Mouse (Mus musculus): ENCODE data around the gene Palm2.

Palm2 gene

DNA sequence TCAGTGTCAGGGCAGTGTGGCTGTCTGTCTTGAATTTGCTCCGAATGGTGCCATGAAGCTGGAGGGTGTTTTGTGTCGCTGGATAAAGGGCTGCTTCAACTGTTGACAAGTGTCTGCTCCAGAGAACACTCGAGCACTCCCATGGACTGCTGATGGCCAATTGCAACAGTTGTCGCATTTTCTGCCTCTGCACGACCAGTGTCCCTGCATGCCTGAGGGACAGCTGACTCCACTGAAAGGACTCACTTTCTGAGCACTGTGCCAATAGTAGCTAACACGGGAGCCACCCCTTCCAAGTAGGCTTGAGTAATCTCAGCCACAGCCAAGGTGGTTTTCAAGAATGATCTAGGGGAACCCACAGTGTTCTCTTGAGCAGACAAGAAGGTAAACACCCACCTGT is 135.7 kb downstream of the Palm2 start:
- DNase-seq, result no peak

DNA sequence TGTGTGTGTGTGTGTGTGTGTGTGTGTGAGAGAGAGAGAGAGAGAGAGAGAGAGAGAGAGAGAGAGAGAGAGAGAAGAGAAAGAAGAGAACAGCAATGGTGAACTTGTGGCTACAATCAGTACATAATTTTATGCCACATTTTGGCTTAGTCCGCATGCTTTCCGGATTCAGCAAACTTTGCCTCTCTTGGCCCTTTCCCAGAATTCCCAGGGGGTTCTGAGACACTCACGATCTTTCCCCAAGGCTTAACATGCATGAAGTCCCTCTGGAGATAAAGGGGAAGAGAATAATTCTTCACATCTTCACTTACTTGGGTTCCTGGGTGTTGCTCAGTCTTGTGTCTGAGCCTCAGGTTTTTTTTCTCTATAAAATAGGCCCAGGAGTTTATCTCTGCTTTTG is 136.2 kb downstream of the Palm2 start:
- no peak for DNase-seq

DNA sequence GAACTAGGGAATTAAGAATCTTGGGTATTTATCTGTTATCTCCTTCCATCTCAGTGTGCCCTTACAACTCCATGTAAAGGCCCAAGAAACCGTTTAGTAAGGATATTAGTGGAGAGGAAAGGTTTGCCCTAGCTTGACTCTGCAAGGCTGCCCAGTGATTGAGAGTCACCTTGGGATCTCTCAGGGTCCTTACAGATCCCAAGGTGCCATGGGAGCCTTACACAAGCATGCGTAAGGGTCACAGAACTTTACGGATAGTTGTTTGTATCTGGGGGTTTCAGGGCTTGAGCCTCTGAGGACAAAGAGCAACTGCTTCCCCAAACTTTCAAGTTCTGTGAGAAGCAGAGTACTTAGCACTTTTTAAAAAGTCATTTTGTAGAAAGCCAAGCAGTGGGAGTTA is 140.1 kb downstream of the Palm2 start:
- no peak for DNase-seq

DNA sequence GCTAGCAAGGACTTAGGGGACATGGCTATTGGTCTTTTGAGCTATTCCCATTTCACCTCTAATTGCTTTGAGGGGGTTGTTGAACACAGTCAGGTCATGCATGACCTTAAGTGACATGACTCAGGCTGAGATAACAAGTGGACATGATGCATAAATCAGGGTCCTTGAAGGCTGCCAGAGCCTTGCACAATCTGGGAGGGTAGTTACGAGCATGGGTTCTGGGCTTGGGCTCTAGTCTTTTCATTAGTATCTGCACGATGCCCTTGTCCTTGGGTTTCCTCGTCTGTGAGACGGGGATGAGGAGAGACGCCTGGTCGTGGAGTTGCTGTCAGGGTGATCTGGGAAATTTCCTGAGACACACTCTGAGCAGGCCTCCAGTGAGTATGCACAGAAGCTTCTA is 140.6 kb downstream of the Palm2 start:
- DNase-seq, result no peak

DNA sequence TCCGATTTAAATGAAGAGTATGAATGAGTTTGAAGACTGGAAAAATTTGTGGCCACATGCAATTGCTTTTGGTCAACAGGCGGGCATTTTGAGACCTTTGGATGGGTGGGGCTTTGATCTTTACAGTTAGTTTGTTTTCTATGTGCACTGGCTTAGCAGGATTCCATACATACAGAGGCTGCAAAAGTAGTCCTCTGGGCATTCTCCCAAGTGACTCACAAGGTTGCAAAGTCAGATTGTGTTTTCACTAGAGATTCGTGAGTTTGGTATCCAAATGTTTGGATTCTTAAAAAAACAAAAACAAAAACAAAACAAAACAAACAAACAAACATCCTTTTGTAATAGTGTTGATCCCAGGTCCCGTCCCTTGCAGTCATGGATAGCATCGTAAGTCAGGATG is 141.6 kb downstream of the Palm2 start:
- no peak for DNase-seq

DNA sequence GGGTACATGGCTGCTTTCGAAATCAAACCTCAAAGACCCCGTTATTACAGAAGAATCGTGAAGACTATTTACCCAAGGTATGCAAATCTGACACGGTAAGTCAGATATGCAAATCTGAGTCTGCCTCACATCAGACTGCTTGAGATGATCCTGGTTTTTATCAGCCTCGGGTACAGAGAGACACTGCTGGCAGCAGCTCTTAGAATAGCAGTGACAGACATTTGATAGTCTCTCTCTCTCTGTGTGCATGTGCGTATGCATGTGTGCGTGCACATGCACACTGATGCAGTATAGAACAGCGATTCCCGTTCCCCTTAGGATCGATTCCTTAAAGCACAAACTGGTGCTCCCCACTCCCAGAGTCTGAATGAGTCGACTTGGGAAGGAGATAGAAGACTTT is 142.0 kb downstream of the Palm2 start:
- no peak for DNase-seq

DNA sequence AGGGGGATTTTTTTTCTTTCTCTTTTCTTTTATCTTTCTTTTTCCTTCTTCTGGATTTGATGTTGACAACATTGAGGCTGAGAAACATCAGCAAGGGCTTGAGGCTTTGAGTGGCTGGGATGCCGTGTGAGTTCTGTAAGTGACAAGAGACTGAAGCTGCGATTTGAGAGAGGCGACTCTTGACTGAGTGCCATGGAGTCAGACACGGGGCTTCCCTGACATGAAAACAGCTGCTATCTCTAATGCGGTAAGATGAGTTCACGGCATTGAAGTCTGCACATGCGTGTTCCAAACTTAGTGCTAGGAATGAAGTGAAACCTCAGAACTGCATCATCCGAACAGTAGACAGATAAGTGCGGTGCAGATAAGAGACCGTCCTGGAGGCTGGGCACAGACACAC is 145.6 kb downstream of the Palm2 start:
- no peak for DNase-seq

DNA sequence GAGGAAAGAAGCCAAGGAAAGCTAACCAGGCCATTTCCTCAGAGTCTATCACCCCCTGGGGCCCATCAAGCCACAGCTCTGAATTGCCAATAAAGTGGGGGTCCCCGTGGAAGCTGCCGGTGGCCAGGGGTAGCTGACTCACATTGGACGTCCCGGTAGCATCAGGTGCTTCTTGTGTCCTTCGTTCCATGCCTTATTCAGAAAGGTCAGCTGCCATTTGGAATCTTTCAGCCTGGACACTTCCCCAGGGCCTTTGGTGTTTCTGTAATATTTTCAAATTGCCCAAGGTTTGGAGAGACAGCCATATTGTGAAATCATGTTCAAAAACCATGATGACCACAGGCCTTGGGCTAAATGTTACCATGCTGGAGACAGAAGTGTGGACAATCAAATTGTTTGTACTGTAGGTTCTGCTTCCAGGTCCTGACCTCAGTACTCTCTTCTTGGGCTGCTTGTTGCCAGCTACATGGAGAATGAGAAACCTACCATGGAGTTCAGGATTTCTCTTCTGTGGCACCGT is 151.3 kb downstream of the Palm2 start:
- no peak for DNase-seq

DNA sequence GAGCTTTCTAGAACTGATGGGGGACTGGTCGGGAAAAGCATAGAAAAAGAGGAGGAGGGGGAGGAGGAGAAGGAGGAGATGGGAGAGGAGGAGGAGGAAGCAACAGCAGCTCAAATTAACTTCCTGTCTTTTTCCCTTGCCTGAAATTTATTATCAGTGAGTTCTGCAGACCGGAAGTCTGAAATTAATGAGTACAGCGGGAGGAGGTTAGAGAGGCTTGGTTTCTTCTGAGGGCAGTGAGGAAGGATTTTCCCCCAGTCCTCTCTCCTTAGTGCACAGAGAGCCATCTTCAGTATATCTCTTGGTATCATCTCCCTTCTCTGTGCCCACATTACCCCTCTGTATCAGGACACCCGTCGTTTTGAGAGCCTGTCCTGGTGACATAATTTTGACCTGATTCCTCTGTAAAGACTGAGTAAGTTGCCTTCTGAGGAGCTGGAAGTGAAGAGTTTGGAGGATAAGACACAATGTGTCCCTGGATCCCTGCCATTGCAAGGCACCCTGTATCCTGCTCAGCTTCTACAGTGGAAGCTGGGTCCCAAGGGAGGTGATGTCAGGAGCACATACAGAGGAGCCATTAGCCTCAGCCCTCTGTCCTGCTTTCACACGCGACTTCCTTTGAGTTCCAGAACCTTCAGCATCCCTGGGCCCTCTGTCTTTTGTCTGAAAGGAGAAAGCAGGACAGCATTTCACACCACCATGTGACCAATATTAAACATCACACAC is 153.0 kb downstream of the Palm2 start:
- no peak for DNase-seq

DNA sequence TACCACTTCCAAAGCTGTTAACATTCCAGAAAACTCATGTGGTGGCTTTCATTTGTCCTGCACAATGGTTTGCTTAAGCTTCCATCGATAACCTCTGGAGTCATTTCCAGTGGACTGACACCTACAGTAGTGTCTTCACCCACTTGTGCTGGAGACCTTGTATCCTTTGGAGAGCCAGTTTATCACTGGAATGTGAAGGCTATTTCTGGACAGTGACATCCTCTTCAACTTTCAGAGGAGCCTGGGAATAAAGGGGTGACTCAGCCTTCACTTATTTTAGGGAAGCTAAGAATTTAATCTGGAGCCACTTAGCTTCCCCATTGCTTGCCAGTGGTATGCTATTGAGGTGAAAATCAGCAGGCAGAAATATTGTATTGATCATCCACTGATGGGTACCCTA is 154.3 kb downstream of the Palm2 start:
- DNase-seq, result no peak

DNA sequence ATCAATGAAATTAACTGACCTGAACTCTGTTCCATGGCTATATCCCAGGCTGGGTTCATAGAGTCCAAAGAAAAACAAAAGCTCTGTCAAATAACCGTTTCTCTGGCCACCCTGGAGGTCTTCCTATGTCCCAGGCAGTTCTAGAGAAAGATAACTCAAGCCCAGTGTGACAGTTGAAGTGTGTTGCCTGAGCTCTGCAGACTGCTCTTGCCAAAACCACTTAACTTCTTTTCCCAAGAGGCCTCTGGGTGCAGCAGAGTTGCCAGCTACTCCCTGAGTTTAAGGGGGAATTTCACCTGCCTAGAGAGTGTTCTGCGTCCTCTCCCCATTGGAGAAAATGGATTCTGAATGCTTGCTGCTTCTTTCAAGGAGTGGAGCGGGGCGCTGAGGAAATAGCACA is 158.7 kb downstream of the Palm2 start:
- DNase-seq, result no peak

DNA sequence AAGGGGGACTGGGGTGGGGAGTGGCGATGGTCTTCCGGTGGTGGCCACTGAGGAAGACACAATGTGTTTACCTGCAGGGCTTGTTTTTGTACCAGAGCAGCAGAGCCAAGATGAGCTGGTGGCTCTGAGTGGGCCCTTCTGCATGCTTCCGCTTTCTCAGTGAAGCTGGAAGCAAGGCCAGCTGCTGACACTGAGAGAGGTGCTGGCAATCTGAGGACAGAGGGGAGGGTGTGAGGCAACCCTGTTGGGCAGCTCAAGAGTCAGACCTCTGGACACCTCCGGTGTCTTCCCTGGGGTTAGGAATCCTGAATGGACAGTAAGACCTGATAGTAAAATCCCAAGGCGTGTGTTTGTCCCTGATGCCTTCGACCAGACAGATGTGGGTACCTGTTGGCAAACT is 165.9 kb downstream of the Palm2 start:
- no peak for DNase-seq

DNA sequence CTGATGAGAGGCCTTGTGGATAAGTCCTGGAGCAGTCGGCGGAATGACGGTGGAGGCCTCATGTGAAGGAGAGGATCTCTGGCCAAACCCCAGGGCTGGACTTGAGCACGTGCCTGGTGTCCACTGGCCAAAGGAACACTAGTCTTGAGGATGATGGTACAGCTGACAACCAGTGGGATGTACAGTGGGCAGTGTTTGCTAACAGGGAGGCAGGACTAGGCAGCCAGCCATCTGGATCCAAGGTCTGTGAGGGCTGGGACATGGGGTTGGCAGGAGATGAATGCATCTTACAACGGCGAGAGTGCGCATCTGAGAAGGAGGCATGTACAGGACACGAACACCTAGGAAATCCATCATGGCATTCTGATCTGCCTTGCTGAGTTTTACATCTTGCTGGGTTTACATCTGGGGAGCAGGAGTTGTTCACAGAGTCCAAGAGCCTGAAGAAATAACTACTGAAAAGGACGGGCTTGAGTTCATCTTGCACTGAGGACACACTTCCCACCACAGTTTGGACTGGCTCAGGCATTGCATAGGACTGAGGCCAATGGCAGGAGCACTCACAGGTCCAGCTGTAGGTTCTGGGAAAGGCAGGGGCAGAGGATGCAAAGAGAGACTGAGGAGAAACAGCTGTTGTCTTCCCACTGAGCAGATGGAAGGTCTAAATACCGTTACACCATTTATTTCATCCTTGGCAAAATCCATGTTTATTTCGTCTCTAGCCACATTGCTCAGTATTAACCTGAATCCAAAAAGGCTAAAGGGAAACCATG is 166.8 kb downstream of the Palm2 start:
- DNase-seq, result peak; percentile 47

DNA sequence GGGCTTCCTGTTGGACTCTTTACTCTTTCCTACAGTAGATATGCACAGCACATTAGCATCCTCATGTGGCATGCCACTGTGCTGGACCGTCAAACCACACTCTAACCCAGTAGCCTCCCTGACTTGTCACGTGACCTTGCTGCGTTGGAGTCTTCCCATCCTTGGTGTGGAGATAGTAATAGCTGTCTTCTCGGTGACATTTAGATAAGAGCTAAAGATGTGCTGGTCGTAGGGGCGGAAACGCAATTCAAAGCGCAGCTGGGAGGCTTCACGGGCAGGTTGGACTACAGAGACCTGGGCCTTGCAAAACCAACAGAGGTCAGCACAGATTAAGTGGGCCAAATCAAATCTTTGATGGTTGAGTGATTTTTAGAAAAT is 167.4 kb downstream of the Palm2 start:
- DNase-seq, result peak; percentile 51

DNA sequence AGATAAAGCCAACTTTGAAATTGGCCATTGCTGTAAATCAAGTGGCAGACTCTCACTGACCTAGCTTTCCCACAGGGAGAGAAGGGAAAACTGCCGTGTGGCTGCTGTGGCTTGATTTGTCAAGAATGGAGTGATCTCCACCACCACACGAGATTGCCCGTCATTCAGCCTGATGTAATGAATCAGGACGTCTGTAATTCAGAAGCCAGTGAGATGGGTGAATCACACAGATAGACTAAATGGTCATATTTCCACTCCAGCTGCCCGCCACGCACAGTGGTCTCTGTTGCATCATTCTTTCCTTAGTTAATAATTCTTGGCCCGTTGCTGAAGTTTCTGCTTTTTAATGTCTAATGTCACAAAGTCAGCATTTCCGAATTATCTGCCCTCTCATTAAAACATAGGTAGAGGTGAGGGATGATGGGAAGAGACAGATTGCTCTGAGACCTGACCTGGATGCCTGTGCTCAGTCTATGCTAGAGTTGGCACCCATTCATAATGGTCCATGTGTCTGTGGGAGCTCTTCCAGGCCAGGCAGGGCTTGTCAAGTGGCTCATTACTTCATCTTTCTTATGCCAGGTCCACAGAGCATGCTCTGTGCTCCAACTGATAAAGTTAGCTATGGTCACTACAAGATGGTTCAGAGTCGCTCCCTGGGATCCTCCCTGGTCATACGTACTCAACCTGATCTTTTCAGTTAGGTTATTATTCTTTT is 168.0 kb downstream of the Palm2 start:
- DNase-seq, result no peak

DNA sequence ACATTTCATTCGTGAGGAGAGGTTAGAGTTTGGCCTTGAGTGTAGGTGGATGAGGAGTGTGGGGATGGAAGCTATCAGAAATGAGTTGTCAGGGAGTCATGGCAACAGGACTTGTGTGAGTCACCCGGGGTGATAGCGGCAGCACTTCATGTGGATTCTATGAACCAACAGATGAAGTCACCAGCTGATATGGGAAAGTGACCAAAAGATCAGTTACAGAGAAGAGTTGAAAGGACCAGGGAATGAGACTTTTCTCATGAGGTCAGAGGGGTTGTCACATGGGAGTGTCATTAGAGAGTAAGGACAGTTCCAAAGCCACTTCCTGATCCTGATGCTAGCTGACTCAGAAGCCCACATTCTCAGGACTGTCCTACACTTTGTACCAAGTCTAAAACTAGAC is 172.2 kb downstream of the Palm2 start:
- DNase-seq, result no peak

DNA sequence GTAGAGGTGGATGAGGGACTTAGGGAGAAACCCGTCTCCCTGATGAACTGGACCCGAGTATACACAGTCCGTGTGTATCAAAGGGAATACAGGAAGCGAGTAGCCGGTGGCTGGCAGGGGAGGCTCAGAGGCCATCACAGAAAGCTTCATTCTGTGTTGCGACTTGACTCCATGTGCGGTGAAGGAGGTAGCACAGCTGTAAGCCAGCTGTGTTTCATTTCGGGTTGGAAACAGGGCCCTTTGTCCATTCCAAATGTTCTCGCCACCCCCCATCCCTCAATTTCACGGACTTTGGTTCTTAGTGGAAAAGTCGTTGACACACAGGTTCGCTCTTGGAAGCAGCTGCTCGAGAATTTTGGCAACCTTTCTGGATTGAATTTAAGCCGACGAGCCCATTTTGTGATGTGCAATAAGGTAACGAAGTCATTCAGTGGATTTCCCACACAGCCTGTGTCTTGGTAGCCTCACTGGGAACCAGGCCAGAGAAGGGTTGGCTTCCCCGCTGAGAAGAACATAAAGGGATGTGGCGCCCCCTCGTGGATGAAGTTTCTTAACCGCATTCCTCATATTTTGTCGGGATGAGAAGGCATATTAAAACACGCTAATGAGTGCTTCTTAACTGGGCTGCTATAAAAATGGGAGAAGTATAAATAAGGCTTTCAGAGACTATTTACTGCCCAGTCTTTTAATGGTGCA is 173.3 kb downstream of the Palm2 start:
- DNase-seq, result peak; percentile 95

DNA sequence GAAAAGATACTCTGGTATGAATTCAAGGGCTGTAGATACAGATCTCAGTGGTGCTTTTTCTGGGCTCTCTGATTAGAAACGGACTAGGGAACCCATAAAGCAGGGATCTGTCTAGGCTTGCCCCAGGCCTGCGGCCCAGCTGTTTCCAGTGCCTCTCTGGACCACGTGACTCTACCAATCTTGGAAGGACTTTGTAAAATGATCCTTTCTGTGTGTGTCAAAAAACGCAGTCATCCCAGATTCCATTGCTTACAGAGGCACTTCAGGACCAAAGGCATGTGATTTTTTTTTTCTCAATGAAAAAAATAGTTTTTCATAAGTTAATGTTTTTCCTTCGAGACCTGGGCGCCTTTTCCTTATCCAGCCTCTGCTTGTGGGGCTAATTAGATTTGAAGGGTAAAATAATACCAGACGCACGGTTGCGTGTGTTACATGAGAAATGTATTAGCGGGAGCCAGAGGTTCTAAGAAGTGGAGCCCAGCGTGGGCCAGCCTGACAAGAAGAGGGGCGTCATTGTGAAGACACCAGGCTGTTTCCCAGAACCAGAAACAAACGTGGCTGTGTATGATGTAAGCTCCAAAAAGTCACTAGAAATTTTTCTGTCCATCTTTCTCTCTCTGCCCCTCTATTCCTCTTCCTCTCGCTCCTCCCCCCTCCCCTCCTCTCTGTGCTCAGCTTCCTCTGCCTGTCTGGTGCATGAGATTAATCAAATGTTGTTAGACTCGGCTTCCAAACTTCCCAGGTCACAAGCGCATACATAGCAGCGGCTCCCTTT is 177.4 kb downstream of the Palm2 start:
- DNase-seq, result no peak

DNA sequence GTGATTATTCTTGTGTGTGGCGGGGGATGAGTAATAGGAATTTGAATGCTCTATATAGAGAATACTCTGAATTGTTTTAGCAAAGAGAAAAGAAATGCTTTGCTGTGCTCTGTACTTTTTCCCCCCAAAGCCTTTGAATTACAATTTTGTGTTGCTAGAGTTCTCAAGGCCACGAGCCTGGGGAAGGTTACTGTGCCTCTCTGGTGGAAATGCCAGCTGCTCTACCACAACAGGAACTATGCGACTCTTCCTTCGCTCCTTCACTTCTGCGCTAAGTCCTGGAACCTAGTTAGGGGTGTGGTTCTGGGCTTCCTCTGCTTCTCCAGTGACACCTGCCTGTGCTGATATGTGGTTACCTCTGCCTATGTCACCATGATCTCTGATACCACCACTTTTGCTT is 178.7 kb downstream of the Palm2 start:
- no peak for DNase-seq

DNA sequence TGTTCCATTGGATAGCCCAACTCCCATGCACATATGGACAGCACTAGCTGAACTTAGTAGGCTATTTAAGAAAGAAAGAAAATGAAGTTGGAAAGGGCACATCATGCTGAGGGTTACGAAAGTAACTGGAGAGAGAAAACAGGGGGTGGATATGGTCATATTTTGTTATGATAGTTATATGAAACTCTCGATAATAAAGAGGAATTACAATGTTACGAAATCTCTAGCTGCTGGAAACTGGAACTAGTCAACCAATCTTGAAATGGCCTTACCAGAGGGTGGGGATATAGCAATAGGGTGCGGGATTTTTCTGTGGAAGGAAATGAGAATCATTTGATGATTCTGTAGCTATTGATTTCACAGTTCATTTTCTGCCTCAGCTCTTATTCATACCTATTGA is 180.6 kb downstream of the Palm2 start:
- DNase-seq, result no peak

DNA sequence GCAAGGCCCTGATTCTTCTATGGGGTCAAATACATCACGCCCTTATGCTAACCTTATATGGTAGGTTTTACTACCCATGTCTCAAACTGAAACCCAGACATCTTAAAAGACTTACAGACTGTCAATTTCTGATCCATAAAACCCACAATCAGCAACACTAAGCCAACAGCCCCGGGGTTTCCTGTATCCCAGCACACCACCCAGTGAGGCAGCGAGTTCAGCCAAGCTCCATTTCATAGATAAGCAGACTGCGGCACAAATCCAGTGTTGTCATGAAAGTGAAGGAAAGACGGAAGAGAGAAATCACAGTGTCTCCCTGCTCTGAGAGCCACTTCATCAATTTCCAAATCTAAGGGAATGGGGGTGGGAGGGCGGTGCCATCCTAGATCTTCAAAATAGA is 184.7 kb downstream of the Palm2 start:
- DNase-seq, result no peak

DNA sequence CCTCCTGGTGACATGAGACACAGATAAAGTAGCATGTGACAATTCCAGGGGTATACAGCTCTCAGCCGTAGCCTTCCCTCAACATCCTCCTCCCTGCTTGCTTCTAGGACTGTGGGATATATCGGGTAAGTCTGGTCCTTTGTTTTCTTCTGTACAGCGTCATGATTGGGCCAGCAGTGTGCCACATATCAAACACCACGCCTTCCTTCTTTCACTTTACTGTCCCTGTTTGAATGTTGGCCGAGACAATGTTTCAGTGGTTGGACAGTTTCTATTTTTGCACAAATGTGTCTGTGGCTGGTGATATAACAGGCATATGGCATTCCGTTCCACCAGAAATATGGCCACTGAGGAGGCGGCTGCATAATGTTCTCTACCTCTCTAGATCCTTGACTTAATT is 188.8 kb downstream of the Palm2 start:
- DNase-seq, result no peak

DNA sequence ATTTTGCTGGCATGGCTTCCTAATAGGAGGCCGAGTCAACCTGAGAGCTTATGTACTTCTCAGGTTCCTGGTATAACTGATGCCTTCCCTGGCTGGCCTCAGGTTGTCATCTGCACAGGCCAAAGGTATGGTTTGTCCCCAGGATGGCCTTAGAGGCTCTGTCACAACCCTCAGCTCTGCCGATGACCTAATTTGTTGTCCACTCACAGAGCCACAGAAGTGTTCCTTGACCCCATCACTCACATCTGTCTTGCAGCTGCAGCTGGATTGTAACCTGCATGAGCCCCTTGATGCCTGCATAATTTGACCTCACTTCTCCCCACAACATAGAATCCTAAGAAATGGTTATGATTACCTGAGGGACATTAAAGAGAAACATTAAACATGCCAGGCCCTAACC is 190.8 kb downstream of the Palm2 start:
- DNase-seq, result no peak

Measured in lung, postnatal 14 days (tissue).